Mouse (Mus musculus): Measurements from ENCODE around the gene Lpp.

- TF ChIP-seq POLR2A (IDR thresholded peaks at IDR 0.05; ENCODE audit: insufficient read depth, low read depth, low read length) (no peak), CTCF (IDR thresholded peaks at IDR 0.05) (no peak), EP300 (IDR thresholded peaks at IDR 0.05; ENCODE audit: insufficient read depth, low read depth, low read length) (no peak)
Measured at GRCm38 (mm10) chr16:24443555-24443954, 50.2 kb downstream of the Lpp start.
